Mouse (Mus musculus) stomach, embryonic 14.5 days (tissue): ENCODE data around the gene Tmem170b. TPM values are rescaled to one million over a fixed set of nuclear protein-coding genes. Genes with fewer than 3 reads are reported as not detected.
A peak's percentile ranks its signal among the peaks of the same experiment; 100 is the strongest.

Source experiments
- ATAC-seq: fragments of 200-750 bp; cut with Nextera tagmentation; 2 replicates; pipeline ENCODE4 v1.8.0; 2017; ENCODE audit warnings: low read depth, moderate TSS enrichment; ENCODE audit not compliant: insufficient number of reproducible peaks, insufficient read depth, low FRiP score
- H3K27ac ChIP-seq: fragments of 300-500 bp; sonication (generic); 2 replicates; pipeline ENCODE4 v1.5.1; 2014; ENCODE audit warnings: mild to moderate bottlenecking, low read length, moderate library complexity, mixed read lengths
- H3K27me3 ChIP-seq: fragments of 300-500 bp; sonication (generic); 2 replicates; pipeline ENCODE4 v1.6.1; 2014; ENCODE audit warnings: low read length, control low read depth, mixed read lengths; ENCODE audit not compliant: control insufficient read depth, insufficient read depth
- H3K36me3 ChIP-seq: fragments of 300-500 bp; sonication (generic); 2 replicates; pipeline ENCODE4 v1.6.1; 2014; ENCODE audit warnings: mild to moderate bottlenecking, control low read depth, low read length, moderate library complexity, mixed read lengths; ENCODE audit not compliant: control insufficient read depth, insufficient read depth
- H3K4me1 ChIP-seq: fragments of 300-500 bp; sonication (generic); 2 replicates; pipeline ENCODE4 v1.6.1; 2014; ENCODE audit warnings: low read length, control low read depth, mixed read lengths; ENCODE audit not compliant: control insufficient read depth, insufficient read depth
- H3K4me2 ChIP-seq: fragments of 300-500 bp; sonication (generic); replicated peaks from 2 replicates; pipeline ENCODE4 v1.6.1; 2014; ENCODE audit warnings: low read depth, low read length, control low read depth
- H3K4me3 ChIP-seq: fragments of 300-500 bp; sonication (generic); 2 replicates; pipeline ENCODE4 v1.5.1; 2014; ENCODE audit warnings: low read depth, low read length, control low read depth
- H3K9ac ChIP-seq: fragments of 300-500 bp; sonication (generic); replicated peaks from 2 replicates; pipeline ENCODE4 v1.6.1; 2014; ENCODE audit warnings: low read depth, mild to moderate bottlenecking, control low read depth, low read length, moderate library complexity, mixed read lengths
- H3K9me3 ChIP-seq: fragments of 300-500 bp; sonication (generic); 2 replicates; pipeline ENCODE4 v1.6.1; 2016; ENCODE audit warnings: low read depth, low read length, control low read depth; ENCODE audit not compliant: control insufficient read depth
- WGBS: fragments of 180-500 bp; shearing (Covaris S2); extraction: QIAGEN DNeasy Blood & Tissue Kit; methylation state at CpG from one replicate; pipeline ENCODE4 v1.1.7; 2014; 5-methylcytosine and 5-hydroxymethylcytosine counted together
- polyA plus RNA-seq: library from polyadenylated mRNA; unstranded; fragments of >200 nt; fragmentation: Nextera tagmentation; extraction: Ambion mirVana; gene quantifications from 2 replicates; pipeline ENCODE4 v1.2.1, GENCODE M21; 2014

The Tmem170b gene
- polyA plus RNA-seq, 1 experiment from 2014 or later, result 12.6 TPM

DNA sequence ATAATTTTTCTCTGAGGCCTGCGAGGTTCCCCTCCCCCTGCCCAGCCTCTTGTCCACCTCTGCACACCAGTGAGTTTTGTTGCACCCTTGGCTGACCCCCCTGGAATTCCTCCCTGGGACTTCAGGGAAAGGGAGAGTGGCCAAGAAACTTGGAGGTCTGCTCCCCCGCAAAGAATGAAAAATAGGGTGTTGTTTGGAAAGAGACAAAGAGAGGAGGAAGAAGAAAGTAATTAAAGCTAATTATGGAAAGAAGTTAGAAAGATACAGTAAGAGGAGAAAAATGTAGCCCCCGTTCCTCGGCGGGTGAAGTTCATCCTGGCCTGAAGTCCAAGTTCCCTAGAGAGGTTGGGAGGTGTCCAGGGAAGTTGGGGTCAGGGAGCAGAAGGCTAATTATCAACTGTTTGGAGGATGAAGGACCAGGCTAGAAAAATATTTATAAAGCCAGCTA, 83.9 kb downstream of the Tmem170b start:
- no peak overlapping the region for H3K4me3 ChIP-seq
- no peaks in the 10 kb centered on the region for H3K36me3 ChIP-seq
- H3K4me2 ChIP-seq, result no peak overlapping the region
- 43% methylated on average over 5 of the region's 5 CpGs for whole genome bisulfite sequencing
- no peaks in the 10 kb centered on the region for H3K9me3 ChIP-seq
- peak overlapping the region; percentile 55; the same call in 1 of the 2 replicates for H3K27ac ChIP-seq
- H3K9ac ChIP-seq, result no peak overlapping the region
- H3K27me3 ChIP-seq, result no peaks in the 10 kb centered on the region
- no peaks in the 10 kb centered on the region for H3K4me1 ChIP-seq
- ATAC-seq, result no peak

Other genes with a start within 250 kb of the Tmem170b start
- 31.0 and 33.3 TPM in 2 replicates for gene Nedd9, start 118.5 kb upstream of the Tmem170b start, polyA plus RNA-seq
- 0.72 TPM in 1 of 2 replicates, not detected in the other for gene Adtrp, start 241.8 kb downstream of the Tmem170b start, polyA plus RNA-seq